Mouse (Mus musculus): ENCODE measurements at regions not wholly inside any gene's neighbourhood (a gene's known extent, or its start where the extent isn't known, plus 50 kb on each side); places are given as distances from the start of the nearest gene placed in this dataset.

- H3K4me2 ChIP-seq (ENCODE audit: low read depth, low read length): no peak overlapping the region
- H3K4me3 ChIP-seq (replicated peaks; ENCODE audit: low read length): no peak overlapping the region
- no peaks in the 10 kb centered on the region for H3K9me3 ChIP-seq (replicated peaks; ENCODE audit: control insufficient read depth, low read length)
- no peak for ATAC-seq (ENCODE audit: insufficient read depth, low FRiP score)
- H3K4me1 ChIP-seq (ENCODE audit: control insufficient read depth, insufficient read depth, low read length): peaks cover 2% of the 10 kb centered on the region; the same call in 1 of the 2 replicates
- no peak overlapping the region for H3K9ac ChIP-seq (ENCODE audit: low read length)
- H3K36me3 ChIP-seq (ENCODE audit: control insufficient read depth, insufficient read depth, low read length): no peaks in the 10 kb centered on the region
- no peak overlapping the region for H3K27ac ChIP-seq (ENCODE audit: low read length)
- no peaks in the 10 kb centered on the region for H3K27me3 ChIP-seq (ENCODE audit: control insufficient read depth, insufficient read depth, low read length)
- WGBS: 71% methylated on average over 17 of the region's 17 CpGs
Observed at GRCm38 (mm10) chr19:56089795-56090375, 197.1 kb upstream of the Habp2 start.

- H3K4me2 ChIP-seq (ENCODE audit: low read depth, low read length): no peak overlapping the region
- H3K27ac ChIP-seq (ENCODE audit: low read length): no peak overlapping the region
- no peaks in the 10 kb centered on the region for H3K9me3 ChIP-seq (replicated peaks; ENCODE audit: control insufficient read depth, low read length)
- no peaks in the 10 kb centered on the region for H3K36me3 ChIP-seq (ENCODE audit: control insufficient read depth, insufficient read depth, low read length)
- ATAC-seq (ENCODE audit: insufficient read depth, low FRiP score): no peak
- no peak overlapping the region for H3K9ac ChIP-seq (ENCODE audit: low read length)
- peaks cover 7% of the 10 kb centered on the region for H3K4me1 ChIP-seq (ENCODE audit: control insufficient read depth, insufficient read depth, low read length)
- WGBS: 84% methylated on average over 5 of the region's 5 CpGs
- no peaks in the 10 kb centered on the region for H3K27me3 ChIP-seq (ENCODE audit: control insufficient read depth, insufficient read depth, low read length)
- H3K4me3 ChIP-seq (replicated peaks; ENCODE audit: low read length): no peak overlapping the region
Observed at GRCm38 (mm10) chr19:56091581-56091980, 195.4 kb upstream of the Habp2 start.

- Histone ChIP-seq H3K27me3 (ENCODE audit: control insufficient read depth, insufficient read depth, low read length) (no peaks in the 10 kb centered on the region), H3K9me3 (replicated peaks; ENCODE audit: control insufficient read depth, low read length) (peaks cover 14% of the 10 kb centered on the region; the same call in 1 of the 2 replicates), H3K9ac (ENCODE audit: low read length) (no peak overlapping the region), H3K36me3 (ENCODE audit: control insufficient read depth, insufficient read depth, low read length) (no peaks in the 10 kb centered on the region), H3K4me1 (ENCODE audit: control insufficient read depth, insufficient read depth, low read length) (peaks cover 7% of the 10 kb centered on the region), H3K4me3 (replicated peaks; ENCODE audit: low read length) (no peak overlapping the region), H3K27ac (ENCODE audit: low read length) (peak overlapping the region; percentile 60), H3K4me2 (ENCODE audit: low read depth, low read length) (no peak overlapping the region)
- ATAC-seq (ENCODE audit: insufficient read depth, low FRiP score): no peak
- 46% methylated on average over 6 of the region's 6 CpGs for WGBS
Observed at GRCm38 (mm10) chr19:56095873-56096272, 191.1 kb upstream of the Habp2 start.

GRCm38 (mm10) chr19:56099725-56100124 lies 187.2 kb upstream of the Habp2 start:
- Histone ChIP-seq H3K4me1 (ENCODE audit: control insufficient read depth, insufficient read depth, low read length) (peaks cover 10% of the 10 kb centered on the region), H3K27ac (ENCODE audit: low read length) (no peak overlapping the region)
- WGBS: 89% methylated on average over 9 of the region's 9 CpGs

GRCm38 (mm10) chr19:56100131-56100872 lies 186.6 kb upstream of the Habp2 start:
- H3K36me3 ChIP-seq (ENCODE audit: control insufficient read depth, insufficient read depth, low read length): no peaks in the 10 kb centered on the region
- H3K27ac ChIP-seq (ENCODE audit: low read length): no peak overlapping the region
- no peak overlapping the region for H3K4me3 ChIP-seq (replicated peaks; ENCODE audit: low read length)
- H3K4me2 ChIP-seq (ENCODE audit: low read depth, low read length): no peak overlapping the region
- H3K9ac ChIP-seq (ENCODE audit: low read length): no peak overlapping the region
- no peak for ATAC-seq (ENCODE audit: insufficient read depth, low FRiP score)
- H3K27me3 ChIP-seq (ENCODE audit: control insufficient read depth, insufficient read depth, low read length): no peaks in the 10 kb centered on the region
- 75% methylated on average over 4 of the region's 4 CpGs for WGBS
- H3K9me3 ChIP-seq (replicated peaks; ENCODE audit: control insufficient read depth, low read length): peaks cover 14% of the 10 kb centered on the region; the same call in 1 of the 2 replicates
- peaks cover 10% of the 10 kb centered on the region for H3K4me1 ChIP-seq (ENCODE audit: control insufficient read depth, insufficient read depth, low read length)

More at GRCm38 (mm10) chr19:56099725-56100124, 187.2 kb upstream of the Habp2 start:
- Histone ChIP-seq H3K27me3 (ENCODE audit: control insufficient read depth, insufficient read depth, low read length) (no peaks in the 10 kb centered on the region), H3K4me3 (replicated peaks; ENCODE audit: low read length) (no peak overlapping the region), H3K4me2 (ENCODE audit: low read depth, low read length) (no peak overlapping the region), H3K36me3 (ENCODE audit: control insufficient read depth, insufficient read depth, low read length) (no peaks in the 10 kb centered on the region), H3K9me3 (replicated peaks; ENCODE audit: control insufficient read depth, low read length) (peaks cover 14% of the 10 kb centered on the region; the same call in 1 of the 2 replicates), H3K9ac (ENCODE audit: low read length) (no peak overlapping the region)
- ATAC-seq (ENCODE audit: insufficient read depth, low FRiP score): no peak

- Histone ChIP-seq H3K27me3 (ENCODE audit: control insufficient read depth, insufficient read depth, low read length) (no peaks in the 10 kb centered on the region), H3K4me2 (ENCODE audit: low read depth, low read length) (no peak overlapping the region), H3K9me3 (replicated peaks; ENCODE audit: control insufficient read depth, low read length) (peaks cover 14% of the 10 kb centered on the region; the same call in 1 of the 2 replicates), H3K36me3 (ENCODE audit: control insufficient read depth, insufficient read depth, low read length) (no peaks in the 10 kb centered on the region), H3K9ac (ENCODE audit: low read length) (no peak overlapping the region), H3K4me3 (replicated peaks; ENCODE audit: low read length) (no peak overlapping the region), H3K27ac (ENCODE audit: low read length) (peak overlapping the region; percentile 48; the same call in 1 of the 2 replicates), H3K4me1 (ENCODE audit: control insufficient read depth, insufficient read depth, low read length) (peaks cover 5% of the 10 kb centered on the region; the same call in 1 of the 2 replicates)
- ATAC-seq (ENCODE audit: insufficient read depth, low FRiP score): peak; percentile 83
- WGBS: 38% methylated on average over 7 of the region's 7 CpGs
Observed at GRCm38 (mm10) chr19:56102454-56103080, 184.4 kb upstream of the Habp2 start.

GRCm38 (mm10) chr19:56105073-56105451 lies 181.9 kb upstream of the Habp2 start:
- WGBS: 77% methylated on average over 4 of the region's 4 CpGs
- Histone ChIP-seq H3K27ac (ENCODE audit: low read length) (no peak overlapping the region), H3K36me3 (ENCODE audit: control insufficient read depth, insufficient read depth, low read length) (no peaks in the 10 kb centered on the region), H3K4me1 (ENCODE audit: control insufficient read depth, insufficient read depth, low read length) (peaks cover 5% of the 10 kb centered on the region; the same call in 1 of the 2 replicates), H3K27me3 (ENCODE audit: control insufficient read depth, insufficient read depth, low read length) (no peaks in the 10 kb centered on the region), H3K9ac (ENCODE audit: low read length) (no peak overlapping the region), H3K9me3 (replicated peaks; ENCODE audit: control insufficient read depth, low read length) (peaks cover 7% of the 10 kb centered on the region; the same call in 1 of the 2 replicates), H3K4me2 (ENCODE audit: low read depth, low read length) (no peak overlapping the region), H3K4me3 (replicated peaks; ENCODE audit: low read length) (no peak overlapping the region)
- ATAC-seq (ENCODE audit: insufficient read depth, low FRiP score): no peak

GRCm38 (mm10) chr19:56105452-56106091 lies 181.4 kb upstream of the Habp2 start:
- Histone ChIP-seq H3K9me3 (replicated peaks; ENCODE audit: control insufficient read depth, low read length) (peaks cover 3% of the 10 kb centered on the region; the same call in 1 of the 2 replicates), H3K9ac (ENCODE audit: low read length) (no peak overlapping the region), H3K4me1 (ENCODE audit: control insufficient read depth, insufficient read depth, low read length) (peaks cover 5% of the 10 kb centered on the region; the same call in 1 of the 2 replicates), H3K36me3 (ENCODE audit: control insufficient read depth, insufficient read depth, low read length) (no peaks in the 10 kb centered on the region), H3K27ac (ENCODE audit: low read length) (no peak overlapping the region), H3K27me3 (ENCODE audit: control insufficient read depth, insufficient read depth, low read length) (no peaks in the 10 kb centered on the region), H3K4me3 (replicated peaks; ENCODE audit: low read length) (no peak overlapping the region), H3K4me2 (ENCODE audit: low read depth, low read length) (no peak overlapping the region)
- 69% methylated on average over 23 of the region's 23 CpGs for WGBS
- ATAC-seq (ENCODE audit: insufficient read depth, low FRiP score): 0 out of 2 replicates have a peak, but pooled peaks have one; percentile 16
